Mouse (Mus musculus) monocyte, adult 2 months (primary cell): ENCODE data around the gene Llph.

ENCODE experiments used
- DNase-seq, 2 experiments: peaks; one replicate each; pipeline ENCODE4 v3.0.0; 2022; ENCODE audit warnings: low spot score in 2 of 2, low read depth in 1 of 2

The Llph gene

GRCm38 (mm10) chr10:120218996-120219395 lies 7.9 kb upstream of the Llph start:
- no peak for DNase-seq

GRCm38 (mm10) chr10:120219578-120220359 lies 7.1 kb upstream of the Llph start:
- DNase-seq, result peak; percentile 10 to 31

DNA sequence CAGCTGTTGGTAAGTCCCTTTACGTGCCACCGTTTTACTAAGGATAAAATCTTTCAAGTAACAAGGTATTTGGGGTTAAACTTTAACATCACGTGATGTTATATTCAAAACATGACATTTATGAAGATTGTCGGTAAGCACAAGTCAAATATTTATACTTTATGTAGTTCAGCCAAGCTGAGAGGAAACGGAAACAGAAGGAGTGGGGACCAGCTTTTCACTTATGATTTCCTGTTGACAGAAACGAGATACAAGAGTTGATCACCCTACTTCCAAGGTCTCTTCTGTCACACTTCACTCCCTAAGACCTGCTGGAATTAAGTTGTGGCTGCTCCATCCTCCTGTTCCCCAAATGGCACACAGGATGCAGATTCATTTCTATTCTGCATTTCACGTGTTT lies 6.1 kb upstream of the Llph start:
- no peak for DNase-seq

GRCm38 (mm10) chr10:120231718-120232117 lies 4.8 kb downstream of the Llph start:
- peak; percentile 40 to 68 for DNase-seq

GRCm38 (mm10) chr10:120233655-120234367 lies 6.9 kb downstream of the Llph start:
- DNase-seq, result peak in 1 of 2 experiments; percentile 32

- DNase-seq, result no peak
Observed at GRCm38 (mm10) chr10:120236855-120237254, 10.0 kb downstream of the Llph start.

DNA sequence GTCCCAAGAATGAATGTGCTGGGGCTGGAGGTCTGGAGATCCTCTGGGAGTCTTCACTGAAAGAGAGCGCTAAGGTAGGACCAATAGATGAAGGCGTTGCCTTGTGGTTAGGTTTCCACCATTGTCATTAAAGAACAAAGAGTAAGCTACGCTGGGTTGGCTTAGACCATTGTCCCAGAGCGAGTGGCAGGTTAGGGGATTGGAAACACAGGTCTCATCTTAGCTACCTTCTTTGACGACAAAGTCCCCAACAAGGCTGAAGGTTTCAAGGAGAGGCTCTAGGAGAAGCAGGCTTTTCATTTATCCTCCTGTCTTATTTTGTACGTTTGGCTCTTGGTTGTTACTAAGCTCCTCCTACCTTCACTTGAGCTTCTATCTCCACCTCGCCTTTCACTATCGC lies 11.4 kb downstream of the Llph start:
- DNase-seq, result no peak

DNA sequence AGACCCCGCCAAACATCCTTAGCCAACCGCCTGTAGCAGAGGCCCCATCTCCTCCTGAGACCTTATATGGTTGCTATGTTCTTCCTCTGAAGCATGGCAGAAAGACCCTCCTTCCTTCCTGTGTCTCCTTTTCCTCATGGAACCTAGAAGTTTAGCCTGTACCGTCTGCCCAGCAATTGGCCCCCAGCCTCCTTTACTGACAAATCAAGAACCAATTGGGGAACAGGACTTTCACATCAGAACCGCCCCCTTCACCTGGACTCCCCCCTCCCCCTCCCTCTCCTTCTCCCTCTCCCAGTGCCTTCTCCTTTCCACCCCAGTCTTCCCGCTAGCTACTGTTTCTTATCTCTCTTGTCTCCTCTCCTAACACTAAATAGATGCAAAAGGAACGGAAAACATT lies 12.6 kb downstream of the Llph start:
- DNase-seq, result no peak

GRCm38 (mm10) chr10:120242421-120242820 lies 15.6 kb downstream of the Llph start:
- DNase-seq, result no peak

GRCm38 (mm10) chr10:120245681-120246080 lies 18.8 kb downstream of the Llph start:
- no peak for DNase-seq

GRCm38 (mm10) chr10:120246994-120247750 lies 20.3 kb downstream of the Llph start:
- DNase-seq, result peak in 1 of 2 experiments; percentile 34

- DNase-seq, result no peak
Observed at GRCm38 (mm10) chr10:120250911-120251683, 24.2 kb downstream of the Llph start.

DNA sequence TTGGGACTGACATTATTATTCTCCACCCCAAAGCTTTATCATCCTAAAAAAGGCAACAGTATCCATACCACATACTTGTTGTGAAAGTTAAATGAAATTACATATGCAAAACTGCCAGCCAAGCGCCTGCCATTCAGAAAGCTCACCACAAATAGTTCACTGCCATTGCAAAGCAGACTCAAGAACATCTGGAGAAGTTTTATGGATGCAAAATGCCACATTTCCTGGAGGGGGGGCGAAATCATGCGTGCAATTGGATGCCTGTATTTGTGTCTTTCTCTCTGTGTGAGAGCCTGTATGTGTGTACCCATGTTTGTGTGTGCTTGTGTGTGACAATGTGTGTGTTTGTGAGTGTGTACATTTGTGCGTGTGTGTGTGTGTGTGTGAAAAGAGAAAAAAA lies 24.9 kb downstream of the Llph start:
- DNase-seq, result no peak

- no peak for DNase-seq
Observed at GRCm38 (mm10) chr10:120252800-120253199, 25.9 kb downstream of the Llph start.

DNA sequence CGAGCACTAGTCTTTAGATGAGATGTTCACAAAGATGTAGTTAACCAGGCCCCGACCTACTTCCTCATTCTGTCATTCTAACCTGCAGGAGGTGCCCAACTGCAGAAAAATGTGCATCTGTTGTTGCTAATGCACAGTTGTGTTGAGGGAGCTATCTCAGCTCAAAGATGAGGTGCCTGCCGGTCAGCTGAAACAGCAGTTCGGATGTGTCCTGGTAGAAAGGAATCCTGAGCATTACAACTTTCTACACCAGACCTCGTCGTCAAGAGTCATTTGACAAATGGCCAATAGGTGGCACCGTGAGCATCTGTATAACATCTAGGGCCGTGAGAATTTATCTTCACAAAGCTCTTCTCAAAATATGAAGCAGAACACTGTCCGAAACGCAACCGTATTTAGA lies 30.4 kb downstream of the Llph start:
- DNase-seq, result no peak

GRCm38 (mm10) chr10:120267790-120268189 lies 40.9 kb downstream of the Llph start:
- no peak for DNase-seq

DNA sequence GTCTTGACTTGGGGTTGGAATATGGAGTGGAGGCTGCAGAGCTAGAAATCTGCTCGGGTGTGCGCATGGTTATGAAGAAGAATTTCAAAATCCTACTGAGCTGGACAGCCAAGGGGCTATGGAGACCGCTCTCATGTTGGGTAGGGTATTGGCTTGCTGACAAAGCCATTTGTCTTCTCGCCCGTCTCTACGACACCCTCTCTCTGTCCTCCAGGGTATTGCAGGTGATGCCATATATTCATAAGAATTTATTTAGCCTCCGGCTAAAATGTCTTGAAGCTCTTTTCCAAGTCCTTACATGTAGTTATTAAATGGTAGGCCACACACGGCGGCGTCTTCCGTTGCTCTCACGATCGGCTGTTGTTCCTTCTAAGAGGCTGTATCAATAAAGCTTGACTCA lies 43.1 kb downstream of the Llph start:
- no peak for DNase-seq

DNA sequence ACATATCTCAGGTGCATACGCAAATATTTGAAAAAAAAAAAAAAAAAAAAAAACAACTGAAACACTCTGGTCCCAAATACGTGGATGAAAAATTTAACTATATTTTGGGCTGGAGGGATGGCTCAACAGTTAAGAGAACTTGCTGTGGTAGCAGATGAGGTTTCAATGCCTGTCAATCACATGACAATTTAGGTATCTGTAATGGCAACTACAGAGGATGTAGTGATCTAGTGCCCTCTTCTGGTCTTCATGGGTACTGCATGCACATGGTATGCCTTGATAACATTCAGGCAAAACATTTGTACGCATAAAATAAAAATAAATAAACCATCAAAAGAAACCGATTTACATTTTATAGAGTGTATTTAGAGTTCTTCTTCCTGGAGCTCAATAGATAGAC lies 43.9 kb downstream of the Llph start:
- DNase-seq, result peak in 1 of 2 experiments; percentile 27

DNA sequence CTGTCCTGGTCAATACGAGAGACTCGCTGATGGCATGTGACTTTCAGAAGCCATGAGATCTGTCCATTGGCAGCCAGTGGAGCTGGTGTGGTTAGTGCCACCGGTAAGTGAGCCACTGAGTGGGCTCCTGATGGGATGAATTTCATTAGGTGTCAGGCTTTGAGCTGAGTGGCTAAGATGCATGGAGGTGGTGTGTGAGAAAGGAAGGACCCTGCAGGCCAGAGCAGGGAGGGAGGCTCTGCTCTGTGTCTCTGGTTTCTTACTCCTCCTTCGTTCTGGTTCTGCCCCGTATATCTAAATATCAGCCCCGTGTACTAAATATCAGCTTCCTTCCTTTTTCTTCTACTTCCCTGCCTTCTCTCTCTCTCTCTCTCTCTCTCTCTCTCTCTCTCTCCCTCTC lies 44.4 kb downstream of the Llph start:
- no peak for DNase-seq

GRCm38 (mm10) chr10:120271879-120272269 lies 45.0 kb downstream of the Llph start:
- no peak for DNase-seq

DNA sequence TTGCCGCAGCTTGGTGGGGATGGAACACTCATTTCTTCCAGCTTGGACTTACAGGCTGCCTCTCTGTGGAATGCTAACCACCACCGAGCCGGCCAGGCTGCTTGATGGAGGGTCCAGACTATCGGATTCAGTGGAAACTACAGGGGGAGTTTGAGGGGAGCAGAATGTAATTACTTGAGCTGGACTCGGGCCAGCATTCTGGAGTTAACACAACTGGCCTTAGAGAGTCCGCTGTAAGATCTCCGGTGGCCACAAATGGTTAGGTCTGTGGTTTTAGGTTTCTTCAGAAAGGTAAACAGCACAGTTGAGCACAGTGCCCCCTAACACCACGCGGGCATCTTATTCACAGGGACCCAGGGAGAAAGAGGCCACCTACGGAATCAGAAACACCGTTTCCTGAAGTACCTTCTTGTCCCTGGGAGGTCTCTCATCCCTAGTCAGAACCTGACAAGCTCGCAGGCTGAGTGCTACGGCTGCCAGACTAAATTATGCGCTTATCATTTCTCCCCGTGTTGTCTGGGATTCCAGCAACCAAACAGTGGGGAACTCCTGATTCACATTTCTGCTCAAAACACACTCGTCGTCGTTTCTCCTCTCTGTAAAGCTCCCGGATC lies 45.5 kb downstream of the Llph start:
- DNase-seq, result no peak
